Mouse (Mus musculus): ENCODE measurements around the gene Smpd4. TPM values are rescaled to one million over a fixed set of nuclear protein-coding genes. Genes with fewer than 3 reads are reported as not detected.
A peak's percentile ranks its signal among the peaks of the same experiment; 100 is the strongest.
"Not testable (repeated sequence)": the region's sequence is repeated elsewhere in the genome, so short reads cannot be mapped to it uniquely, and the experiment has no call there.

Smpd4 gene
- 39.1 and 44.2 TPM in 2 replicates for polyA plus RNA-seq (2016; fragmentation: Nextera tagmentation; extraction: Ambion mirVana)

- H3K4me3 ChIP-seq, result peak within 1 kb of the TSS; percentile 89
- no peaks in the 10 kb centered on the region for H3K9me3 ChIP-seq
- peak; percentile 94 for DNase-seq (ENCODE audit: low spot score)
- H3K36me3 ChIP-seq, result peaks cover 24% of the 10 kb centered on the region
- WGBS, result 3% methylated on average over 60 of the region's 60 CpGs
- peaks cover 10% of the 10 kb centered on the region for H3K4me1 ChIP-seq
- H3K27me3 ChIP-seq (ENCODE audit: insufficient read depth, poor library complexity, severe bottlenecking), result 0 out of 2 replicates have a peak, but pooled peaks cover 2% of the 10 kb centered on the region
- peak within 1 kb of the TSS; percentile 86 for H3K27ac ChIP-seq
Observed at GRCm38 (mm10) chr16:17619198-17620105, at the start of gene Smpd4. Gene Smpd4 (plus strand): TSS chr16:17619354.

DNA sequence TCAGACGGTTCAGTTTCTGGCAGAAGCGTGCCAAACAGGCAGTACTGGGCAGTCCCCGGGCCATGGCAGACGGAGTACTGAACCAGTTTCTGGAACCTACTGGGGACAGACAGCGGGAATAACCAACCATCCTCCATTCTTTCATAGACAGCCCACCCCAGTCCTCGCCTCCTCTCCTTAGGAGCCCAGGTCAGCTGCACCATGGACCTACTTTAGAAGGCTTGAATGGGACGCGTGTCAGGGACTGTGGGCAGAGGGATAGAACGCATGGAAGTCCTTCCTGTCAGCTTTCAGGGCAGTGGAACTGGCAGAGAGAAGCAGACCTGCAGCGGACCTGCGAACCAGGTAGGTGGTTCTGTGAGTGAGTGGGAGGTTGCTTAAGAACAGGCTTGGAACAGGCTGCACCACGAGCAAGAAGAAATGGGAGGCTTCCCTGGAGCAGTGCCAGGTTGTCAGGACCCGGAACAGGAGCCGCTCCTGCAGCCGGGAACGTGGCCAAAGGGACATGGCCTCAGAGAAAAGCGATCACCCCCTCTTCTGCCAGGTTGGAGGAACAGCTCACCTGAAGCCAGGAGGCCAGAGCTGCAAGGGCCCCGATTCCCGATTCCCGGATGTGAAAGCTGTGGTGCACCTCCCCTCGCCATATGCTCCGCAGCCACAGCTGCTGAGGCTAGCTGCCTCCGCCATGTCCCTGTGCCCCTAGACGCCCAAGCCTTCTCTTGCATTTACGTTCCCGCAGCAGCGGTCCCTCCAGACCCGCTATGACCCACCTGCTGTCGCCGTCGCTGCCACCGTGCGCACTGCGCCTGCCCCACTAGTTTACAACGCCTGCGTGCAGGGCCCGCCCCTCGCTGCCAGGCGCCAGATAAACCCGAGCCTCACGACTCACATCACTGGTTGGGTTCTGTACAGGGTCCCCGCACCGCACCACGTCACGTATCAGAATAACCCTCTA is 43.0 kb upstream of the Smpd4 start:
- Histone ChIP-seq H3K27ac (peak overlapping the region; percentile 69), H3K36me3 (no peaks in the 10 kb centered on the region), H3K9me3 (no peaks in the 10 kb centered on the region), H3K4me1 (peaks cover 9% of the 10 kb centered on the region), H3K4me3 (peak overlapping the region; percentile 69), H3K27me3 (ENCODE audit: insufficient read depth, poor library complexity, severe bottlenecking) (peaks cover 73% of the 10 kb centered on the region)
- DNase-seq (ENCODE audit: low spot score), result no peak
- WGBS, result 12% methylated on average over 45 of the region's 45 CpGs

- 20% methylated on average over 8 of the region's 8 CpGs for WGBS
- peak overlapping the region; percentile 69; the same call in 1 of the 2 replicates for H3K27ac ChIP-seq
- peaks cover 9% of the 10 kb centered on the region for H3K4me1 ChIP-seq
- H3K36me3 ChIP-seq, result no peaks in the 10 kb centered on the region
- peaks cover 67% of the 10 kb centered on the region for H3K27me3 ChIP-seq (ENCODE audit: insufficient read depth, poor library complexity, severe bottlenecking)
- H3K4me3 ChIP-seq, result peak overlapping the region; percentile 69
- no peak for DNase-seq (ENCODE audit: low spot score)
- no peaks in the 10 kb centered on the region for H3K9me3 ChIP-seq
Observed at GRCm38 (mm10) chr16:17576825-17577215, 42.3 kb upstream of the Smpd4 start.

DNA sequence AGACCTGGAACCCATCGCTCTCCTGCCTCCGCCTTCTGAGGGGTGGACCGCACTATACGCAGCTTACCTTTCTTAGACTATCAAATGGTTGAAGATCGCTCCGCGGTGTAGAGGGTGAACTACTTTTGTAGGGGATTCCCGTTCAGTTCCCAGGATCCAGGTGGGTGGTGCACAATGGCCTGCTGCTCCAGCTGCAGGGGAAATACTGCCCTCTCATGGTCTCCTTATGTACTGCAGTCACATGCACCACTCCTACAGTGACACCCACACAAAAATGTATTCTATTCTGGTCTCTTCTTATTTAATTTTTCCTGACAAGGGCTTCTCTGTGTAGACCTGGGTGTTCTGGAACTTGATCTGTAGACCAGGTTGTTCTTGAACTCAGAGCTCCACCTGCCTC is 36.1 kb upstream of the Smpd4 start, which contains the start of gene Slc7a4:
TSS of gene Slc7a4 (minus strand) at position 151 of the 400 bp plus-strand sequence.
- DNase-seq (ENCODE audit: low spot score), result no peak
- 23% methylated on average over 8 of the region's 8 CpGs for WGBS
- no peaks in the 10 kb centered on the region for H3K36me3 ChIP-seq
- H3K27me3 ChIP-seq (ENCODE audit: insufficient read depth, poor library complexity, severe bottlenecking), result peaks cover 7% of the 10 kb centered on the region; the same call in 1 of the 2 replicates
- H3K4me1 ChIP-seq, result no peaks in the 10 kb centered on the region
- H3K4me3 ChIP-seq, result no peak within 1 kb of the TSS
- no peak within 1 kb of the TSS for H3K27ac ChIP-seq
- 0 out of 2 replicates have a peak, but pooled peaks cover 2% of the 10 kb centered on the region for H3K9me3 ChIP-seq

GRCm38 (mm10) chr16:17584555-17584954 is 34.6 kb upstream of the Smpd4 start:
- DNase-seq (ENCODE audit: low spot score), result no peak
- Histone ChIP-seq H3K4me1 (no peaks in the 10 kb centered on the region), H3K36me3 (no peaks in the 10 kb centered on the region), H3K27ac (no peak overlapping the region), H3K9me3 (peaks cover 9% of the 10 kb centered on the region; the same call in 1 of the 2 replicates), H3K4me3 (no peak overlapping the region), H3K27me3 (ENCODE audit: insufficient read depth, poor library complexity, severe bottlenecking) (no peaks in the 10 kb centered on the region)
- 87% methylated on average over 7 of the region's 7 CpGs for WGBS

GRCm38 (mm10) chr16:17590731-17591130 is 28.4 kb upstream of the Smpd4 start:
- Histone ChIP-seq H3K9me3 (peaks cover 10% of the 10 kb centered on the region; the same call in 1 of the 2 replicates), H3K36me3 (no peaks in the 10 kb centered on the region), H3K4me1 (no peaks in the 10 kb centered on the region), H3K27me3 (ENCODE audit: insufficient read depth, poor library complexity, severe bottlenecking) (no peaks in the 10 kb centered on the region), H3K27ac (no peak overlapping the region), H3K4me3 (no peak overlapping the region)
- WGBS, result 30% methylated on average over 2 of the region's 2 CpGs
- no peak for DNase-seq (ENCODE audit: low spot score)

DNA sequence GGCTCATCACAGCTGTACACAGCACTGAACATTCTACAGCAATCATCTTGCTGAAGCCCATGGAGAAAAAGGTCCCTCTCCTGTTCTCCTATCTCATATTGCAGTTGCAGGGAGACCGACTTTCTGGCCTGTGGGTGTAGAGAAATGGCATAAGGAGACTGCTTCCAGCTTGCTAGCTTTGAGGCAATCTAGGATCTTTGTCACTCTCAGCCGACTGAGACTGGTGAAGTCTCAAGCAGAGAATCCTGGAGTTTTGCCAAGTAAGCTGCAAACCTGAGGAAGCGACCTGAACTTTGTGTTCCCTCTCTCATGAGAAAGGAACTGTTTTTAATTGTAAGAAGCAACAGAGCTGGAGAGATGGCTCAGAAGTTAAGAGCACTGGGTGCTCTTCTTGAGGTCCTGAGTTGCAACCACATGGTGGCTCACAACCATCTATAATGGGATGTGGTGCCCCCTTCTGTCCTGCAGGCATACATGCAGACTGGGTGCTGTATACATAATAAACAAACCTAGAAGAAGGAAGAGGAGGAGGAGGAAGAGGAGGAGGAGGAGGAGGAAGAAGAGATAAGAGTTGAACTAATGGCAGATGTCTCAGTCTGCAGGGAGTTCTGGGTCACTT is 18.1 kb upstream of the Smpd4 start:
- Histone ChIP-seq H3K27me3 (ENCODE audit: insufficient read depth, poor library complexity, severe bottlenecking) (no peaks in the 10 kb centered on the region), H3K4me3 (no peak overlapping the region), H3K9me3 (no peaks in the 10 kb centered on the region), H3K4me1 (no peaks in the 10 kb centered on the region), H3K36me3 (no peaks in the 10 kb centered on the region), H3K27ac (no peak overlapping the region)
- DNase-seq (ENCODE audit: low spot score), result no peak
- 55% methylated on average over 3 of the region's 3 CpGs for WGBS

DNA sequence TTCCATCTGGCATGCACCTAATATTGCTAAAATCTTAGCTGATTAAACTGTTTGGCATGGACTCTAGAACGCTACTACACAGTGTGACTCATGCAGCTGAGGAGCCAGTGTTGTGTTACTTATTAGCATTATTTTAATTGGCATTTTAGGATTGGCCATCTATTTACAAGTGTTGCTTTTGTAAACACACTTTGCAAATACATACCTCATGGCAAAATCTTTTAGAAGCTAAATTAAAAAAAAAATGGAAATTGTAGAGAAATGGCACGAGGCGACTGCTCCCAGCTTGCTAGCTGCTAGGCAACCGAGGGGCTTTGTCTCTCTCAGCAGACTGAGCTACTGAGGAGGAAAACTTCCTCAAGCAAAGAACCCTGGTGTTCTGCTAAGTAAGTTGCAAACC is 14.2 kb upstream of the Smpd4 start:
- no peaks in the 10 kb centered on the region for H3K4me1 ChIP-seq
- H3K36me3 ChIP-seq, result no peaks in the 10 kb centered on the region
- DNase-seq (ENCODE audit: low spot score), result no peak
- no peaks in the 10 kb centered on the region for H3K27me3 ChIP-seq (ENCODE audit: insufficient read depth, poor library complexity, severe bottlenecking)
- 82% methylated on average over 4 of the region's 4 CpGs for WGBS
- no peaks in the 10 kb centered on the region for H3K9me3 ChIP-seq
- no peak overlapping the region for H3K4me3 ChIP-seq
- no peak overlapping the region for H3K27ac ChIP-seq

DNA sequence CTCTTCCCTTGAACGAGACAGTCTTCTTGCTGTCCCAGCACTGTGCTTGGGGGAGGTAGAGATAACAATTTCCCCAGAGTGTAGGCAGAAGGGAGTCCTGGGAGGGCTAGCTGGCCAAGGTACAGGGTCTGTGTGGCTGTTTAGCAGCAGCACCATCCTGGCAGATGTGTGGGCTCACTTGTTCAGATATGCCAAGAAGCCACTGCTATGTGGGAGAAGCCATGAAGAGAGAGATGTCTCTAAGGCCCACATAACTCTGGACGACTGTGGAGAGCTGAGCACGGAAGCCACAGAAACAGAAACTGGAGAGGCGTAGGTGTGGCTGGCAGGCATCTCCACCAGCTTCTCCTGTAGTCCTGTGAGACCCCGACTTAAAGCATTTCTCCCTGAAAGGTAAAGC is 13.5 kb upstream of the Smpd4 start:
- Histone ChIP-seq H3K27me3 (ENCODE audit: insufficient read depth, poor library complexity, severe bottlenecking) (no peaks in the 10 kb centered on the region), H3K27ac (no peak overlapping the region), H3K36me3 (no peaks in the 10 kb centered on the region), H3K4me1 (no peaks in the 10 kb centered on the region), H3K9me3 (no peaks in the 10 kb centered on the region), H3K4me3 (no peak overlapping the region)
- WGBS, result 64% methylated on average over 5 of the region's 5 CpGs
- no peak for DNase-seq (ENCODE audit: low spot score)

DNA sequence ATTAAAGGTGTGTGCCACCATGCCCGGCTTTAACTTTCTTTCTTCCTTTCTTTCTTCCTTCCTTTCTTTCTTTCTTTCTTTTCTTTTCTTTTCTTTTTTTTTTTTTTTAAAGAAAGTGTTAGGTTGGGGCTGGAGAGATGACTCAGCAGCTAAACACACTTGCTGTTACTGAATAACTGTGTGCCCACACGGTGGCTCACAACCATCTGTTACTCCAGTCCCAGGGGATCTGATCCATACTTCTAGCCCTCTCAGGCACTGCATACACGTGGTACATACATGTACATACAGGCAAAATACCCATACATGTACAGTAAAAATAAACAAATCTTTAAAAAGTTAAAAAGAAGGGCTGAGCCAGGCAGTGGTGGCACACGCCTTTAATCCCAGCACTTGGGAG is 7.8 kb upstream of the Smpd4 start:
- no peak overlapping the region for H3K27ac ChIP-seq
- no peaks in the 10 kb centered on the region for H3K27me3 ChIP-seq (ENCODE audit: insufficient read depth, poor library complexity, severe bottlenecking)
- no peaks in the 10 kb centered on the region for H3K4me1 ChIP-seq
- no peak overlapping the region for H3K4me3 ChIP-seq
- no peaks in the 10 kb centered on the region for H3K9me3 ChIP-seq
- WGBS, result 73% methylated on average over 4 of the region's 4 CpGs
- DNase-seq (ENCODE audit: low spot score), result no peak
- no peaks in the 10 kb centered on the region for H3K36me3 ChIP-seq

DNA sequence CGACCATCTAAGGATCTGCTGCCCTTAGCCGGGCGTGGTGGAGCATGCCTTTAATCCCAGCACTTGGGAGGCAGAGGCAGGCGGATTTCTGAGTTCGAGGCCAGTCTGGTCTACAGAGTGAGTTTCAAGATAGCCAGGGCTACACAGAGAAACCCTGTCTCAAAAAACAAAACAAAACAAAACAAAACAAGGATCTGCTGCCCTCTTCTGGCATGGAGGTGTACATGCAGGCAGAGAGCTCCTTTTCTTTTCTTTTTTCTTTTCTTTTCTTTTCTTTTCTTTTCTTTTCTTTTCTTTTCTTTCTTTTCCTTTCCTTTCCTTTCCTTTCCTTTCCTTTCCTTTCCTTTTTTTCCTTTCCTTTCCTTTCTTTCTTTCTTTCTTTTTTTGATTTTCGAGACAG is 4.4 kb upstream of the Smpd4 start:
- not testable (repeated sequence) for H3K9me3 ChIP-seq; H3K36me3 ChIP-seq; H3K27me3 ChIP-seq (ENCODE audit: insufficient read depth, poor library complexity, severe bottlenecking); H3K27ac ChIP-seq; H3K4me3 ChIP-seq; H3K4me1 ChIP-seq; DNase-seq (ENCODE audit: low spot score)
- WGBS, result 87% methylated on average over 6 of the region's 6 CpGs

DNA sequence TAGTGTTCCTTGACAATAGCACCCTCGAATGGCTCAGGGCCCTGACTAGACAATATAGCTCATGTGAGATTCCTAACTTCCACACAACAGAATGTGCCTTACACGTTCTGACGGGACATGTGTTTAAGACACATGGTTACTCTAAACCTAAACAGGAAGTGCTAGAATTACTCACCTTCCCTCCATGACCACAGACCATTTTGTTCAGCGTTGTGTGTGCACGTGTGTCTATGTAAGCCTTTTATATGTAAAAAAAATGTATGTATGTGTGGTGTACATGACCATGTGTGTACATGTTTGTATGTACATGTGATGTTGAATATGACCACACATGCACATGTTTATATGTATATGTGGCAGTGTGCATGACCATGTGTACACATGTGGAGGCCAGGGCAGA is 2.9 kb upstream of the Smpd4 start:
- Histone ChIP-seq H3K27ac (no peak overlapping the region), H3K9me3 (no peaks in the 10 kb centered on the region), H3K4me1 (peaks cover 10% of the 10 kb centered on the region), H3K27me3 (ENCODE audit: insufficient read depth, poor library complexity, severe bottlenecking) (0 out of 2 replicates have a peak, but pooled peaks cover 2% of the 10 kb centered on the region), H3K36me3 (no peaks in the 10 kb centered on the region), H3K4me3 (no peak overlapping the region)
- no peak for DNase-seq (ENCODE audit: low spot score)
- WGBS, result 82% methylated on average over 5 of the region's 5 CpGs
